Mouse (Mus musculus): ENCODE data around the gene Herc4.
"Not testable (repeated sequence)": the region's sequence is repeated elsewhere in the genome, so short reads cannot be mapped to it uniquely, and the experiment has no call there.

The Herc4 gene

GRCm38 (mm10) chr10:63258696-63259095, 15.1 kb downstream of the Herc4 start:
- DNase-seq = no peak

GRCm38 (mm10) chr10:63259340-63259739, 15.7 kb downstream of the Herc4 start:
- no peak for DNase-seq

GRCm38 (mm10) chr10:63267941-63268340, 24.3 kb downstream of the Herc4 start:
- no peak for DNase-seq

GRCm38 (mm10) chr10:63272401-63272800, 28.8 kb downstream of the Herc4 start:
- no peak for DNase-seq

- DNase-seq = no peak
These were observed 29.3 kb downstream of the Herc4 start for GRCm38 (mm10) chr10:63272868-63273267.

- no peak for DNase-seq
These were observed 33.4 kb downstream of the Herc4 start for GRCm38 (mm10) chr10:63277010-63277409.

GRCm38 (mm10) chr10:63279851-63280250, 36.2 kb downstream of the Herc4 start:
- no peak for DNase-seq

GRCm38 (mm10) chr10:63282417-63282816, 38.8 kb downstream of the Herc4 start:
- no peak for DNase-seq

GRCm38 (mm10) chr10:63282846-63283245, 39.2 kb downstream of the Herc4 start:
- no peak for DNase-seq

GRCm38 (mm10) chr10:63302356-63302755, 58.7 kb downstream of the Herc4 start:
- no peak for DNase-seq

GRCm38 (mm10) chr10:63308582-63309366, 65.2 kb downstream of the Herc4 start:
- peak; percentile 72 to 78 for DNase-seq

GRCm38 (mm10) chr10:63313726-63314125, 70.1 kb downstream of the Herc4 start:
- DNase-seq = no peak

GRCm38 (mm10) chr10:63327091-63327490, 83.5 kb downstream of the Herc4 start:
- DNase-seq = no peak

- DNase-seq = no peak
These were observed 93.3 kb downstream of the Herc4 start for GRCm38 (mm10) chr10:63336901-63337300.

- DNase-seq = no peak
These were observed 93.7 kb downstream of the Herc4 start for GRCm38 (mm10) chr10:63337326-63337725.

GRCm38 (mm10) chr10:63337951-63338836, 94.6 kb downstream of the Herc4 start:
- peak; percentile 57 to 71 for DNase-seq

GRCm38 (mm10) chr10:63338914-63339643, 95.5 kb downstream of the Herc4 start:
- peak; percentile 86 to 89 for DNase-seq

- no peak for DNase-seq
These were observed 97.7 kb downstream of the Herc4 start for GRCm38 (mm10) chr10:63341351-63341750.

- DNase-seq = no peak
These were observed 101.1 kb downstream of the Herc4 start for GRCm38 (mm10) chr10:63344751-63345150.

GRCm38 (mm10) chr10:63348291-63348690, 104.7 kb downstream of the Herc4 start:
- no peak for DNase-seq

GRCm38 (mm10) chr10:63350666-63351065, 107.1 kb downstream of the Herc4 start:
- no peak for DNase-seq

- DNase-seq = not testable (repeated sequence)
These were observed 107.5 kb downstream of the Herc4 start for GRCm38 (mm10) chr10:63351099-63351498.

- no peak for DNase-seq
These were observed 108.5 kb downstream of the Herc4 start for GRCm38 (mm10) chr10:63352111-63352510.

Measured in thymus, postnatal 36 days (tissue).